Mouse (Mus musculus) CH12.LX (cell line): Measurements from ENCODE around the gene Col6a1. TPM values are rescaled to one million over a fixed set of nuclear protein-coding genes. Genes with fewer than 3 reads are reported as not detected.

Experiments used
- DNase-seq: peaks from one replicate; pipeline ENCODE4 v3.0.0-alpha.2; 2013; ENCODE audit errors: extremely low read depth
- H3K27ac ChIP-seq: 2 replicates; pipeline ENCODE4 v1.5.1; 2012; ENCODE audit warnings: low read depth, mild to moderate bottlenecking, control low read depth, moderate library complexity; ENCODE audit not compliant: insufficient read depth
- H3K27me3 ChIP-seq: replicated peaks from 2 replicates; pipeline ENCODE3; 2012; ENCODE audit warnings: inconsistent platforms
- H3K36me3 ChIP-seq, 2 experiments: replicated peaks in 1 of 2; 2 replicates each; pipeline versions ENCODE3 to v1.6.1; 2012; ENCODE audit warnings: inconsistent platforms in 1 of 2, low read length in 1 of 2, mild to moderate bottlenecking in 1 of 2, mixed read lengths in 1 of 2, moderate library complexity in 1 of 2; ENCODE audit not compliant: control insufficient read depth in 1 of 2, insufficient read depth in 1 of 2
- H3K4me1 ChIP-seq, 2 experiments: 2 replicates each; pipeline ENCODE4 v1.6.1; 2012; ENCODE audit warnings: inconsistent platforms in 1 of 2, moderate library complexity in 1 of 2; ENCODE audit not compliant: insufficient read depth in 2 of 2, control insufficient read depth in 1 of 2
- H3K4me2 ChIP-seq: 2 replicates; pipeline ENCODE4 v1.6.1; 2012; ENCODE audit warnings: low read depth, mild to moderate bottlenecking, control low read depth; ENCODE audit not compliant: poor library complexity, insufficient read depth, severe bottlenecking
- H3K4me3 ChIP-seq, 3 experiments: fragments of 150-350 bp in 1 of 3; sonication (generic) in 1 of 3; replicated peaks in 1 of 3; 2 replicates each; pipeline versions ENCODE3 to v1.5.1; 2011 to 2012; ENCODE audit warnings: low read depth in 2 of 3, low read length in 2 of 3, mild to moderate bottlenecking in 2 of 3, moderate library complexity in 2 of 3, control low read depth in 1 of 3, improper control_type of control experiment in 1 of 3, inconsistent platforms in 1 of 3, mixed read lengths in 1 of 3; ENCODE audit not compliant: poor library complexity in 1 of 3
- H3K79me2 ChIP-seq: replicated peaks from 2 replicates; pipeline ENCODE4 v1.6.1; 2012; ENCODE audit warnings: mild to moderate bottlenecking, moderate library complexity; ENCODE audit not compliant: control insufficient read depth, poor library complexity, insufficient read depth, severe bottlenecking; ENCODE audit errors: extremely low read depth
- H3K9ac ChIP-seq: 2 replicates; pipeline ENCODE4 v1.6.1; 2012; ENCODE audit warnings: low read depth, mild to moderate bottlenecking, control low read depth, moderate library complexity; ENCODE audit not compliant: insufficient read depth
- H3K9me3 ChIP-seq: replicated peaks from 2 replicates; pipeline ENCODE3; 2012; ENCODE audit warnings: low read length, inconsistent platforms, mixed read lengths
- CHD2 ChIP-seq: IDR thresholded peaks from 2 replicates; pipeline ENCODE4 v1.6.1; 2011; ENCODE audit warnings: low read length, improper control_type of control experiment
- E2F4 ChIP-seq: IDR thresholded peaks from 2 replicates; pipeline ENCODE4 v1.6.1; 2011; ENCODE audit warnings: low read depth, low read length, improper control_type of control experiment; ENCODE audit not compliant: insufficient replicate concordance
- EP300 ChIP-seq: IDR thresholded peaks from 2 replicates; pipeline ENCODE4 v1.6.1; 2011; ENCODE audit warnings: low read length, improper control_type of control experiment
- GABPA ChIP-seq: IDR thresholded peaks from 2 replicates; pipeline ENCODE4 v1.6.1; 2012; ENCODE audit warnings: low read depth, low read length, improper control_type of control experiment, inconsistent platforms; ENCODE audit not compliant: insufficient replicate concordance
- JUN ChIP-seq: IDR thresholded peaks from 2 replicates; pipeline ENCODE4 v1.6.1; 2011; ENCODE audit warnings: low read depth, mild to moderate bottlenecking, low read length, improper control_type of control experiment, moderate library complexity; ENCODE audit not compliant: insufficient read depth
- KAT2A ChIP-seq: IDR thresholded peaks from 2 replicates; pipeline ENCODE4 v1.6.1; 2012; ENCODE audit warnings: low read length, improper control_type of control experiment, inconsistent platforms; ENCODE audit not compliant: insufficient replicate concordance
- MAFK ChIP-seq: IDR thresholded peaks from 2 replicates; pipeline ENCODE4 v1.6.1; 2011; ENCODE audit warnings: low read length, improper control_type of control experiment; ENCODE audit not compliant: insufficient replicate concordance
- MAX ChIP-seq: IDR thresholded peaks from 2 replicates; pipeline ENCODE4 v1.6.1; 2011; ENCODE audit warnings: low read length, improper control_type of control experiment
- MAZ ChIP-seq: IDR thresholded peaks from 2 replicates; pipeline ENCODE4 v1.6.1; 2012; ENCODE audit warnings: low read depth, mild to moderate bottlenecking, inconsistent platforms, low read length, improper control_type of control experiment, moderate library complexity
- MXI1 ChIP-seq: IDR thresholded peaks from 2 replicates; pipeline ENCODE4 v1.6.1; 2011; ENCODE audit warnings: mild to moderate bottlenecking, low read depth, low read length, improper control_type of control experiment
- MYC ChIP-seq: IDR thresholded peaks from 2 replicates; pipeline ENCODE4 v1.6.1; 2011; ENCODE audit warnings: low read depth, mild to moderate bottlenecking, improper control_type of control experiment, low read length
- POLR2A ChIP-seq: IDR thresholded peaks from 2 replicates; pipeline ENCODE4 v1.6.1; 2011; ENCODE audit warnings: low read depth, mild to moderate bottlenecking, improper control_type of control experiment, low read length
- POLR2AphosphoS2 ChIP-seq: IDR thresholded peaks from 2 replicates; pipeline ENCODE4 v1.6.1; 2011; ENCODE audit warnings: low read depth, low read length, improper control_type of control experiment
- SIN3A ChIP-seq: IDR thresholded peaks from 2 replicates; pipeline ENCODE4 v1.6.1; 2012; ENCODE audit warnings: low read length, improper control_type of control experiment, inconsistent platforms
- SMC3 ChIP-seq: IDR thresholded peaks from 2 replicates; pipeline ENCODE4 v1.6.1; 2011; ENCODE audit warnings: low read depth, low read length, improper control_type of control experiment
- TBP ChIP-seq: conservative IDR thresholded peaks from 2 replicates; pipeline ENCODE4 v1.6.1; 2011; ENCODE audit warnings: low read depth, low read length, improper control_type of control experiment
- UBTF ChIP-seq: IDR thresholded peaks from 2 replicates; pipeline ENCODE4 v1.6.1; 2012; ENCODE audit warnings: low read depth, mild to moderate bottlenecking, inconsistent platforms, low read length, improper control_type of control experiment, moderate library complexity
- USF1 ChIP-seq: IDR thresholded peaks from 2 replicates; pipeline ENCODE4 v1.6.1; 2014; ENCODE audit warnings: low read depth, mild to moderate bottlenecking, inconsistent platforms, low read length, improper control_type of control experiment
- USF2 ChIP-seq: conservative IDR thresholded peaks from 2 replicates; pipeline ENCODE4 v1.6.1; 2011; ENCODE audit warnings: low read depth, low read length, improper control_type of control experiment
- ZKSCAN1 ChIP-seq: IDR thresholded peaks from 2 replicates; pipeline ENCODE4 v1.6.1; 2012; ENCODE audit warnings: low read depth, inconsistent platforms, low read length, improper control_type of control experiment, borderline replicate concordance
- ZNF384 ChIP-seq: IDR thresholded peaks from 2 replicates; pipeline ENCODE4 v1.6.1; 2012; ENCODE audit warnings: low read depth, low read length, improper control_type of control experiment, inconsistent platforms
- dilution Hi-C: fragments of 300-500 bp; cut with MboI; formaldehyde crosslinking; loops from 2 replicates; pipeline ENCODE4 v1.14.3; 2020; ENCODE audit warnings: low sequenced_read_pairs; ENCODE audit not compliant: extremely low pct_unique_long_range_greater_than_20kb, extremely low pct_ligation_motif_present
- in situ Hi-C: fragments of 300-500 bp; cut with MboI; formaldehyde crosslinking; loops from 3 replicates; pipeline ENCODE4 v1.14.3; 2019; ENCODE audit warnings: low sequenced_read_pairs, low pct_ligation_motif_present, low pct_unique_long_range_greater_than_20kb, mixed read lengths
- polyA plus RNA-seq: library from polyadenylated mRNA; unstranded; fragments of >175 nt; gene quantifications from 2 replicates; pipeline ENCODE4 v1.2.1, GENCODE M21; 2012; ENCODE audit warnings: low read depth; ENCODE audit not compliant: insufficient read length
- total RNA-seq, 2 experiments: library from RNA; depleted of rRNA; stranded (reverse); fragments of 300-350 nt in 1 of 2; fragments of >200 nt in 1 of 2; gene quantifications; 2 replicates each; pipeline ENCODE4 v1.2.3; 2012 to 2014

Col6a1 gene
- total and polyA plus RNA-seq, 3 experiments: 0.21 TPM; not detected in 2

GRCm38 (mm10) chr10:76694765-76695164 is 31.2 kb downstream of the Col6a1 start:
- Histone ChIP-seq H3K4me1 (no peaks in the 10 kb centered on the region), H3K36me3 (no peaks in the 10 kb centered on the region), H3K4me3 (no peak overlapping the region), H3K27me3 (peaks cover 87% of the 10 kb centered on the region), H3K27ac (no peak overlapping the region), H3K9me3 (peaks cover 5% of the 10 kb centered on the region), H3K79me2 (no peaks in the 10 kb centered on the region), H3K4me2 (no peak overlapping the region), H3K9ac (no peak overlapping the region)
- TF ChIP-seq ZKSCAN1 (no peak), GABPA (no peak), MYC (no peak), MAX (no peak), CHD2 (no peak), MAZ (no peak), SMC3 (no peak), E2F4 (no peak), JUN (no peak), EP300 (no peak), POLR2AphosphoS2 (no peak), ZNF384 (no peak), MAFK (no peak), MXI1 (no peak), USF2 (no peak), USF1 (no peak), KAT2A (no peak), SIN3A (no peak), POLR2A (no peak)
- dilution Hi-C loops (no loop called here), in situ Hi-C loops (no loop called here)
- no peak for DNase-seq

GRCm38 (mm10) chr10:76693446-76693845 is 32.5 kb downstream of the Col6a1 start:
- no peaks in the 10 kb centered on the region for H3K79me2 ChIP-seq
- dilution Hi-C loops: no loop called here
- H3K27me3 ChIP-seq: peaks cover 81% of the 10 kb centered on the region
- in situ Hi-C loops: no loop called here
- peaks cover 5% of the 10 kb centered on the region for H3K9me3 ChIP-seq
- no peaks in the 10 kb centered on the region for H3K36me3 ChIP-seq
- TF ChIP-seq EP300: no peak
- TF ChIP-seq UBTF: no peak
- TF ChIP-seq TBP: no peak
- no peak overlapping the region for H3K9ac ChIP-seq
- H3K27ac ChIP-seq: no peak overlapping the region
- DNase-seq: no peak
- no peak overlapping the region for H3K4me3 ChIP-seq
- H3K4me1 ChIP-seq: no peaks in the 10 kb centered on the region
- no peak overlapping the region for H3K4me2 ChIP-seq
